Mouse (Mus musculus) liver, adult 2 months (tissue): ENCODE measurements around the gene Tmem121.

ENCODE experiments used
- CTCF ChIP-seq: fragments of 200-500 bp; IDR thresholded peaks from 2 replicates; pipeline ENCODE4 v1.5.1; 2011; ENCODE audit warnings: low read depth, low read length, control low read depth
- POLR2A ChIP-seq: fragments of 200-500 bp; IDR thresholded peaks from 2 replicates; pipeline ENCODE4 v1.6.1; 2011; ENCODE audit warnings: low read length, control low read depth; ENCODE audit not compliant: insufficient read depth; ENCODE audit errors: extremely low read depth

DNA sequence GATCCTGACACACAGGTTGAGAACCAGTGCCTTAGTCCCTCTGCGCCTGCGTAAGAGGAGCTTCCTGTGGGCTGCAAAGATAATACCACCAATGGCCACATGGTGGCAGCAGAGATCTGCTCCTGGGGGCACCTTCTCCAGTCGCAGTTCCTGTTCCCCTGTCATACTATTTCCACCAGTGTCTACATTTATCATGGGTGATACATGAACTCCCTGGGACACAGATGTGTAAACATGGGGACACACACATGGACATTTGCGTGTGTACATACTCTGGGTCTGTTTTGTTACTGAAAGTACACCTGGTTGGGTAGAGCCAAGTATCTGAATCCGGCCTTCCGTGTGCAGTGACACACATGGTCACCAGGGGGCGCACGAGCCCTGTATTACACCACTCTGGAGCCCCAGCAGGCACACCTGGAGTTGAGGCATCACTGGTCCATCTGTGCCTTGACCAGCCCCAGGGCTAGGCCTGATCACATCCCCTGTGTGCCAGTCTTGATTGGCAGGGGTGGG is 36.4 kb downstream of the Tmem121 start:
- TF ChIP-seq CTCF: peak; percentile 96
- TF ChIP-seq POLR2A: no peak
